Mouse (Mus musculus): ENCODE data around the gene Hmcn2. TPM values are rescaled to one million over a fixed set of nuclear protein-coding genes. Genes with fewer than 3 reads are reported as not detected.

Gene Hmcn2
- polyA plus RNA-seq, 1 experiment from 2014 or later = 0.30 TPM

DNA sequence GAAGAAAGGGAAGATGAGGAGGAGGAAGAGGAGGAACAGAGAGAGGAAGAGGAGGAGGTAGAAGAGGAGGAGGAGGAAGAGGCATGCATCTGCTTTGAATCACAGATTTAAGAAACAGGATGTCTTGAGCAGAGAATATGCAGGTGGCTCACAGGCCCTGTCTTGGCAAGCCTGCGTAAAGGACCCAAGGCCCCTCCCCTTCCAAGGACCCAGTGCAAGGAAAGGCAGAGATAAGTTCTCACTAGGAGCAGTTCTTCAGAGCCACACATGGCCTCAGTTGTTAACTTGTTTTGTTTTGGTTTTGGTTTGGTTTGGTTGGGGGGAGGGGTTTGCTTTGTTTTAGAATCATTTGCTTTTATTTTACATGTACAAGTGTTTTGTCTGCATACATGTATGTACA is 137.3 kb downstream of the Hmcn2 start:
- Histone ChIP-seq H3K9ac (ENCODE audit: low read depth, low read length) (no peak overlapping the region), H3K4me3 (ENCODE audit: low read length) (no peak overlapping the region), H3K9me3 (ENCODE audit: control insufficient read depth, low read length) (no peaks in the 10 kb centered on the region), H3K4me1 (ENCODE audit: control insufficient read depth, insufficient read depth, low read depth, low read length) (peaks cover 16% of the 10 kb centered on the region), H3K36me3 (ENCODE audit: control insufficient read depth, insufficient read depth, low read length) (no peaks in the 10 kb centered on the region), H3K4me2 (ENCODE audit: low read length) (no peak overlapping the region), H3K27ac (ENCODE audit: low read depth, low read length) (no peak overlapping the region), H3K27me3 (replicated peaks; ENCODE audit: control insufficient read depth, insufficient read depth, low read length) (no peaks in the 10 kb centered on the region)
- WGBS = 63% methylated on average over 1 of the region's 1 CpGs
- ATAC-seq = no peak

GRCm38 (mm10) chr2:31453011-31453410 is 138.8 kb downstream of the Hmcn2 start:
- Histone ChIP-seq H3K27me3 (replicated peaks; ENCODE audit: control insufficient read depth, insufficient read depth, low read length) (no peaks in the 10 kb centered on the region), H3K4me3 (ENCODE audit: low read length) (no peak overlapping the region), H3K9ac (ENCODE audit: low read depth, low read length) (no peak overlapping the region), H3K27ac (ENCODE audit: low read depth, low read length) (no peak overlapping the region), H3K4me1 (ENCODE audit: control insufficient read depth, insufficient read depth, low read depth, low read length) (peaks cover 16% of the 10 kb centered on the region), H3K9me3 (ENCODE audit: control insufficient read depth, low read length) (no peaks in the 10 kb centered on the region), H3K4me2 (ENCODE audit: low read length) (no peak overlapping the region), H3K36me3 (ENCODE audit: control insufficient read depth, insufficient read depth, low read length) (no peaks in the 10 kb centered on the region)
- 80% methylated on average over 13 of the region's 13 CpGs for WGBS
- ATAC-seq = no peak

- ATAC-seq = no peak
Measured at GRCm38 (mm10) chr2:31453559-31454177, 139.5 kb downstream of the Hmcn2 start.

DNA sequence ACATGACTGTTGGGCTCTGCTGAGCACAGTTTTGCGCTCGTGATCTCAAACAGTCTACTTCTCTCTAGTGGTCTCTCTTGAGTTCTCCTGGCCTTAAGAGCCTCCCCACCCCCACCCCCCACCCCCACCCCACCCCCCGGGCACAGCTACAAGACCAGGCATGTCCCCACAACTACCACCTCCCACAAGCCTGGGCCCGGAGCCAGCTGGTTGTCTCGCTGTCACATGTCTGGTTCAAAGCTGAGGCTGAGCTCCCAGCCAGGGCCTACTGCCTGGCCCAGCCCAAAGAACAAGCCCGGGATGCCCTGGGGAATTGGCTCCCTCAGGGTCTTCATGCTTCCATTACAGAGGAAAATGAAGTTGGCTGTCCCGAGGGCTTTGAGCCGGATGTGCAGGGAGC is 140.1 kb downstream of the Hmcn2 start:
- H3K4me2 ChIP-seq (ENCODE audit: low read length) = no peak overlapping the region
- no peaks in the 10 kb centered on the region for H3K36me3 ChIP-seq (ENCODE audit: control insufficient read depth, insufficient read depth, low read length)
- no peaks in the 10 kb centered on the region for H3K9me3 ChIP-seq (ENCODE audit: control insufficient read depth, low read length)
- H3K4me1 ChIP-seq (ENCODE audit: control insufficient read depth, insufficient read depth, low read depth, low read length) = peaks cover 13% of the 10 kb centered on the region
- peak; percentile 37; the same call in 1 of the 2 replicates for ATAC-seq
- 53% methylated on average over 8 of the region's 8 CpGs for WGBS
- H3K9ac ChIP-seq (ENCODE audit: low read depth, low read length) = no peak overlapping the region
- H3K27me3 ChIP-seq (replicated peaks; ENCODE audit: control insufficient read depth, insufficient read depth, low read length) = peaks cover 3% of the 10 kb centered on the region; the same call in 1 of the 2 replicates
- no peak overlapping the region for H3K4me3 ChIP-seq (ENCODE audit: low read length)
- no peak overlapping the region for H3K27ac ChIP-seq (ENCODE audit: low read depth, low read length)

More at GRCm38 (mm10) chr2:31453559-31454177, 139.5 kb downstream of the Hmcn2 start:
- Histone ChIP-seq H3K4me2 (ENCODE audit: low read length) (no peak overlapping the region), H3K9me3 (ENCODE audit: control insufficient read depth, low read length) (no peaks in the 10 kb centered on the region), H3K27me3 (replicated peaks; ENCODE audit: control insufficient read depth, insufficient read depth, low read length) (peaks cover 1% of the 10 kb centered on the region; the same call in 1 of the 2 replicates), H3K4me1 (ENCODE audit: control insufficient read depth, insufficient read depth, low read depth, low read length) (peaks cover 16% of the 10 kb centered on the region), H3K9ac (ENCODE audit: low read depth, low read length) (no peak overlapping the region), H3K36me3 (ENCODE audit: control insufficient read depth, insufficient read depth, low read length) (no peaks in the 10 kb centered on the region), H3K27ac (ENCODE audit: low read depth, low read length) (no peak overlapping the region), H3K4me3 (ENCODE audit: low read length) (no peak overlapping the region)
- 37% methylated on average over 11 of the region's 11 CpGs for WGBS

DNA sequence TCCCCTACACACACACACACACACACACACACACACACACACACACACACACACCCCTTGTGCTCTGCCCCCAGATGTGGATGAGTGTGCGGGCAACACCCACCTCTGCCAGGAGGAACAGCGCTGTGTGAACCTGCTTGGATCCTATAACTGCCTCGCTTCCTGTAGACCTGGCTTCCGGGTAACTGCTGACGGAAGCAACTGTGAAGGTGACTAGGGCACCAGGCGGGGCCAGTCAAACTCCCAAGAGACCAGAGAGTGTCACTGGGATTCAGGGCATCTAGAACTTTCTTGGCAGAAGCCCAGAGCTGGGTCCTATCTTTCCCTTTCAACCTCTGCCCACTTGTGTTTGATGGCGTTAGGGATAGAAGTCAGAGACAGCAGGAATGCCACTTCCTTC is 141.2 kb downstream of the Hmcn2 start:
- Histone ChIP-seq H3K4me1 (ENCODE audit: control insufficient read depth, insufficient read depth, low read depth, low read length) (peaks cover 9% of the 10 kb centered on the region; the same call in 1 of the 2 replicates), H3K27me3 (replicated peaks; ENCODE audit: control insufficient read depth, insufficient read depth, low read length) (peaks cover 7% of the 10 kb centered on the region), H3K4me2 (ENCODE audit: low read length) (no peak overlapping the region), H3K27ac (ENCODE audit: low read depth, low read length) (no peak overlapping the region), H3K9me3 (ENCODE audit: control insufficient read depth, low read length) (no peaks in the 10 kb centered on the region), H3K4me3 (ENCODE audit: low read length) (no peak overlapping the region), H3K36me3 (ENCODE audit: control insufficient read depth, insufficient read depth, low read length) (no peaks in the 10 kb centered on the region), H3K9ac (ENCODE audit: low read depth, low read length) (no peak overlapping the region)
- 83% methylated on average over 7 of the region's 7 CpGs for WGBS
- no peak for ATAC-seq

- H3K9ac ChIP-seq (ENCODE audit: low read depth, low read length) = no peak overlapping the region
- H3K27me3 ChIP-seq (replicated peaks; ENCODE audit: control insufficient read depth, insufficient read depth, low read length) = peaks cover 18% of the 10 kb centered on the region
- WGBS = 49% methylated on average over 5 of the region's 5 CpGs
- no peak overlapping the region for H3K4me2 ChIP-seq (ENCODE audit: low read length)
- H3K9me3 ChIP-seq (ENCODE audit: control insufficient read depth, low read length) = no peaks in the 10 kb centered on the region
- no peak overlapping the region for H3K4me3 ChIP-seq (ENCODE audit: low read length)
- H3K4me1 ChIP-seq (ENCODE audit: control insufficient read depth, insufficient read depth, low read depth, low read length) = peaks cover 6% of the 10 kb centered on the region; the same call in 1 of the 2 replicates
- ATAC-seq = no peak
- no peak overlapping the region for H3K27ac ChIP-seq (ENCODE audit: low read depth, low read length)
- H3K36me3 ChIP-seq (ENCODE audit: control insufficient read depth, insufficient read depth, low read length) = no peaks in the 10 kb centered on the region
Measured at GRCm38 (mm10) chr2:31458460-31458859, 144.2 kb downstream of the Hmcn2 start.

DNA sequence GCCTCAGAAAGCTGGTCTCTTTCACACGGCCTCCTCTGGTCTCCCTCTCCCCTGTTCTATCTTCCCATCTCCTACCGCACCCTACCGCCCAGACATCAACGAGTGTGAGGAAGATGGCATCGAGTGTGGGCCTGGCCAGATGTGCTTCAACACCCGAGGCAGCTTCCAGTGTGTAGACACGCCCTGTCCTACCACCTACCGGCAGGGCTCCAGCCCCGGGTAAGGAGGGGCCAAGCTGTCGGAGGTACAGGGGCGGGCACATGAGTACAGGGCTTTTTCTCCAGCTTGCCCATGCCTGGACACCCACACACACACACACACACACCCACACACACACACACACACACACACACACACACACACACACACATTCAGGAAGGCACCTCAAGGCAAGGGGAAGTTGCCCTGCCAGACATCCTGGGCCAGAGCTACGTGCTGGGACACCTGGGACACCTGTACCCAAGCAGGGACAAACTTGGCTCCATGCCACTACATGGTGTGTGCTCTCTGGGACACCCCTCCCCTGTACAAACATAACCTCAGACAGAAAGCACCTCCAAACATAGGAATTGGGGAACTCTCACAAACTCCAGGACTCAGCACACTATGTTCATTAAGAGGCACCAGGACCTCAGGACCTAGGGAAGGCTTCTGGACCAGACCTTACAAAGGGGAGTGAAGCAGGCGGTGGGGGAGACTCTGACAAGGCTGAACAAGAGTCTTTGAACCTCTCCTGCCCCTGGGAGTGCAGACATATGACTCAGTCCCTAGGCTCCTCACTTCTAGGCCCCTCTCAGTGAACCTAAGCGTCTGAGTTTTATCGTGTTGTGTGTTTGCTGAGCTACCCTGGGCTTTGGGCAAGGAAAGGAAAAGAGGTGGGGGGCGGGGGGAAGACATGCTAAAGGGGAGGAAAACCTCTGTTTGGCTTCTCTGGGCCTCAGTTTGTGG is 145.0 kb downstream of the Hmcn2 start:
- whole genome bisulfite sequencing = 41% methylated on average over 16 of the region's 16 CpGs
- no peaks in the 10 kb centered on the region for H3K9me3 ChIP-seq (ENCODE audit: control insufficient read depth, low read length)
- no peaks in the 10 kb centered on the region for H3K36me3 ChIP-seq (ENCODE audit: control insufficient read depth, insufficient read depth, low read length)
- peak overlapping the region; percentile 74 for H3K4me2 ChIP-seq (ENCODE audit: low read length)
- H3K4me1 ChIP-seq (ENCODE audit: control insufficient read depth, insufficient read depth, low read depth, low read length) = peaks cover 6% of the 10 kb centered on the region; the same call in 1 of the 2 replicates
- ATAC-seq = no peak
- peaks cover 18% of the 10 kb centered on the region for H3K27me3 ChIP-seq (replicated peaks; ENCODE audit: control insufficient read depth, insufficient read depth, low read length)
- no peak overlapping the region for H3K9ac ChIP-seq (ENCODE audit: low read depth, low read length)
- H3K4me3 ChIP-seq (ENCODE audit: low read length) = peak overlapping the region; percentile 48; the same call in 1 of the 2 replicates
- H3K27ac ChIP-seq (ENCODE audit: low read depth, low read length) = no peak overlapping the region

GRCm38 (mm10) chr2:31460025-31460571 is 145.9 kb downstream of the Hmcn2 start:
- WGBS = under 1% methylated on average over 46 of the region's 48 CpGs
- H3K9ac ChIP-seq (ENCODE audit: low read depth, low read length) = peak overlapping the region; percentile 68
- peaks cover 21% of the 10 kb centered on the region for H3K27me3 ChIP-seq (replicated peaks; ENCODE audit: control insufficient read depth, insufficient read depth, low read length)
- peak overlapping the region; percentile 48 for H3K4me3 ChIP-seq (ENCODE audit: low read length)
- H3K27ac ChIP-seq (ENCODE audit: low read depth, low read length) = no peak overlapping the region
- ATAC-seq = peak; percentile 52
- no peaks in the 10 kb centered on the region for H3K9me3 ChIP-seq (ENCODE audit: control insufficient read depth, low read length)
- peaks cover 6% of the 10 kb centered on the region; the same call in 1 of the 2 replicates for H3K4me1 ChIP-seq (ENCODE audit: control insufficient read depth, insufficient read depth, low read depth, low read length)
- peak overlapping the region; percentile 74 for H3K4me2 ChIP-seq (ENCODE audit: low read length)
- no peaks in the 10 kb centered on the region for H3K36me3 ChIP-seq (ENCODE audit: control insufficient read depth, insufficient read depth, low read length)

DNA sequence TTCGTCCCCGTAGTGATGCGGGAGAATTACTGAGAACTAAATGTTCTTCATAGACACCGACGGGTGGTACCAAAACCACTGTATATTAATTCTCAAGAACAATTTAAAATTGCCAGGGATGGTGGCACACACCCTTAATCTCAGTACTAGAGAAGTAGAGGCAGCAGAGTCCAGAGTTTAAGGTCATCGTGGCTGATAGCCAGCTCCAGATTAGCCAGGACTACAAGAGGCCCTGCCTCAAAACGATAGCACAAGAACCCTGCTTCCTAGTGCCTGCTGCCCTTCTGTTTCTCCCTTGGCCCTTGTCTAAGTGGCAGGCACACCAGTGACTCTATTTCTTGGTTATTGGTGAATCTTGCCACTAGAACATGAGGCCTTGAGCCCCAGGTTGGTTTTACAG is 146.7 kb downstream of the Hmcn2 start:
- Histone ChIP-seq H3K27me3 (replicated peaks; ENCODE audit: control insufficient read depth, insufficient read depth, low read length) (peaks cover 22% of the 10 kb centered on the region), H3K4me2 (ENCODE audit: low read length) (no peak overlapping the region), H3K9ac (ENCODE audit: low read depth, low read length) (no peak overlapping the region), H3K9me3 (ENCODE audit: control insufficient read depth, low read length) (no peaks in the 10 kb centered on the region), H3K36me3 (ENCODE audit: control insufficient read depth, insufficient read depth, low read length) (no peaks in the 10 kb centered on the region), H3K4me3 (ENCODE audit: low read length) (no peak overlapping the region), H3K4me1 (ENCODE audit: control insufficient read depth, insufficient read depth, low read depth, low read length) (peaks cover 6% of the 10 kb centered on the region; the same call in 1 of the 2 replicates), H3K27ac (ENCODE audit: low read depth, low read length) (no peak overlapping the region)
- no peak for ATAC-seq
- WGBS = 77% methylated on average over 7 of the region's 7 CpGs
